Mouse (Mus musculus): ENCODE measurements at regions not wholly inside any gene's neighbourhood (a gene's known extent, or its start where the extent isn't known, plus 50 kb on each side); places are given as distances from the start of the nearest gene placed in this dataset.

GRCm38 (mm10) chr5:148454200-148454599 lies 54.5 kb upstream of the Slc7a1 start:
- DNase-seq (ENCODE audit: low spot score in 2 of 2), result no peak

DNA sequence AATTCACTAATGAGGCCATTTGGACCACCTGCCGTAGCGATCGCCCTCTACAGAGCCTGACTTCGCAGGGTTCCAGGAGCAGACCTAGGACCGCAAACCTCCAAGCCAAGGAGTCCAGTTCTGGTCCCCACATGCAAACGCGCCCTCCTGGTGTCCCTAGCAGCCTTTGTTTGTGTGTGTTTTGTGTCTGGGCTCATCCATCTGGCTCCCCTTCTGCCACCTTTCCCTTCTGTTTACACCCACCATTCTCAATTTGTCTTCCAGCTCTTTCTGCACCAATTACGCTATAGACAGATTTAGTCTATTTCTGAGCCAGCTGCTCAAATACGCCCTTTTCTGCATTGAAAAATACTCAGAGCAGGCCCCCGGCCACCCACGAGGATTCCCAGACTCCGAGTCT lies 54.1 kb upstream of the Slc7a1 start:
- DNase-seq (ENCODE audit: low spot score in 2 of 2), result no peak

- no peak for DNase-seq (ENCODE audit: low spot score in 2 of 2)
Measured at GRCm38 (mm10) chr5:148452909-148453632, 53.4 kb upstream of the Slc7a1 start.

DNA sequence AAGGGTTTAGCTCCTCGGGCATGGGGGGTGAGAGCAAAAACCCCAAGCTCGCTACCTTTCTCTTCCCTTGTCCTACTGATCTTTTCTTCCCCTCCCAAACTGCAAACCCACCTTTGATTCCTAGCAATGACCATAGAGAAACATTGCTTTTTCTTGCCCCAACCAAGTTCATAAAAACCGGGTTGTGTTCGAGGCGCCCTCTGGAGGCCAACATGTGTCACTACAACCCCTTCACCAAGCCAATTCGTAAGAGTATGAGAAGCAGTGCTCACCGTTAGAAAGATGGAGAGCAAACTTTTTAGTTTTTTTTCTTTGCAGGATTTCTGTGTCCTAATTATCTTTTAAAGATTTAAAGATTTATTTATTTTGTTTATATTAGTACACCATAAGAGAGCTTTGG lies 52.1 kb upstream of the Slc7a1 start:
- DNase-seq (ENCODE audit: low spot score in 2 of 2), result peak in 1 of 2 experiments; percentile 54

DNA sequence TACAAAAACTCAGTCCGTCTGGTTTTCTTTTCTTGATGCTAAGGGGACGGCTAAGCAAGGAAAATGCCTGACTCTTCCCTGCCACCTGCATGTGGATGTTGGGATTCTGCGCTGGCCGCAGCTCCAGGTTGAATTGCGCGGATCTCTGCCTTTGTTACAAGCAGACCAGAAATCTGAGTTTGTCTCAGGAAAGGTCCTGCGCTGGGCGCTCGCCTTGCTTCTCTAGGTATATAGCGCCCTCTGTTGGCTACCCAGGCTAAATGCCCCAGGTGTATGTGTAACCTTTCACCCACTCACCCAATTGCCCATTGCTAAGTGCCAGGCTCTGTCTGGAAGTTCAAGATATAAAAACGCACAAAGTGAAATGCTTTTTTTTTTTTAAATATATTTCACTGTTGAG lies 51.2 kb upstream of the Slc7a1 start:
- peak; percentile 53 to 87 for DNase-seq (ENCODE audit: low spot score in 2 of 2)

Data from thymus, postnatal 10 days (tissue).